Mouse (Mus musculus) midbrain, embryonic 14.5 days (tissue): ENCODE results near the gene Glis1. TPM values are rescaled to one million over a fixed set of nuclear protein-coding genes. Genes with fewer than 3 reads are reported as not detected.
"Not testable (repeated sequence)": the region's sequence is repeated elsewhere in the genome, so short reads cannot be mapped to it uniquely, and the experiment has no call there.

Experiments used
- ATAC-seq: fragments of 200-750 bp; cut with Nextera tagmentation; 2 replicates; pipeline ENCODE4 v1.8.0; 2017; ENCODE audit warnings: moderate number of reproducible peaks, moderate library complexity; ENCODE audit not compliant: low FRiP score, low TSS enrichment
- DNase-seq: peaks from one replicate; pipeline ENCODE4 v3.0.0-alpha.2; 2015
- H3K27ac ChIP-seq: fragments of 300-500 bp; sonication (generic); replicated peaks from 2 replicates; pipeline ENCODE4 v1.5.1; 2014; ENCODE audit warnings: mild to moderate bottlenecking, low read depth, low read length, moderate library complexity
- H3K27me3 ChIP-seq: fragments of 300-500 bp; sonication (generic); 2 replicates; pipeline ENCODE4 v1.6.1; 2014; ENCODE audit warnings: low read length, control low read depth, mixed read lengths; ENCODE audit not compliant: control insufficient read depth, insufficient read depth
- H3K36me3 ChIP-seq: fragments of 300-500 bp; sonication (generic); 2 replicates; pipeline ENCODE4 v1.6.1; 2014; ENCODE audit warnings: low read length, control low read depth; ENCODE audit not compliant: control insufficient read depth, insufficient read depth
- H3K4me1 ChIP-seq: fragments of 300-500 bp; sonication (generic); 2 replicates; pipeline ENCODE4 v1.6.1; 2014; ENCODE audit warnings: mild to moderate bottlenecking, antibody characterized with exemption, low read length, control low read depth; ENCODE audit not compliant: control insufficient read depth, insufficient read depth
- H3K4me2 ChIP-seq: fragments of 300-500 bp; sonication (generic); 2 replicates; pipeline ENCODE4 v1.6.1; 2014; ENCODE audit warnings: mild to moderate bottlenecking, low read length, moderate library complexity
- H3K4me3 ChIP-seq: fragments of 300-500 bp; sonication (generic); replicated peaks from 2 replicates; pipeline ENCODE4 v1.5.1; 2014; ENCODE audit warnings: low read depth, low read length
- H3K9ac ChIP-seq: fragments of 300-500 bp; sonication (generic); replicated peaks from 2 replicates; pipeline ENCODE4 v1.6.1; 2014; ENCODE audit warnings: mild to moderate bottlenecking, low read length, moderate library complexity
- H3K9me3 ChIP-seq: fragments of 300-500 bp; sonication (generic); 2 replicates; pipeline ENCODE4 v1.6.1; 2016; ENCODE audit warnings: low read length, control low read depth, mixed read lengths; ENCODE audit not compliant: control insufficient read depth
- WGBS: fragments of 180-500 bp; shearing (Covaris S2); extraction: QIAGEN DNeasy Blood & Tissue Kit; methylation state at CpG from one replicate; pipeline ENCODE4 v1.1.7; 2014; 5-methylcytosine and 5-hydroxymethylcytosine counted together
- polyA plus RNA-seq: library from polyadenylated mRNA; unstranded; fragments of >200 nt; fragmentation: Nextera tagmentation; extraction: Ambion mirVana; gene quantifications from 2 replicates; pipeline ENCODE4 v1.2.1, GENCODE M21; 2014

Gene Glis1
- polyA plus RNA-seq, 1 experiment from 2014 or later: 1.6 TPM

DNA sequence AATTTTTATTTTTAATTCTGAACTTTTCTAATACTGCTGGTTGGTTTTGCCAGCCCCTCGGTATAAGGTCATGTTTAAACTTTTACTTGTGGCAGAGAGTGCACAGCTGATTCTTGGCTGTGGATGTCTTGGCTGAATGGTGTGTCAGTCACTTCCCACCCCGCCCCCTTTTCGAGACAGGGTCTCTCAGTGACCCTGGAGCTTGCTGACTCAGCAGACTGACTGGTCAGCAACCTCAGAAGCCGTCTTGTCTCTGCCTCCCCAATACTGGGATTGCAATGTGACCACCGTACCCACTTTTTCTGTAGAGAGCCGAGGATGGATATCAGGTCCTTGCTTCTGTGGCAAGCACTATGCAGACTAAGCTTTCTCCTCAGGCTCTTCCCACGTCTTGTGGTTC lies 154.2 kb downstream of the Glis1 start:
- H3K27me3 ChIP-seq: no peaks in the 10 kb centered on the region
- H3K9me3 ChIP-seq: no peaks in the 10 kb centered on the region; the same call in 1 of the 2 replicates
- no peak overlapping the region for H3K9ac ChIP-seq
- H3K4me1 ChIP-seq: no peaks in the 10 kb centered on the region
- H3K36me3 ChIP-seq: no peaks in the 10 kb centered on the region
- DNase-seq: no peak
- no peak overlapping the region for H3K27ac ChIP-seq
- 79% methylated on average over 7 of the region's 7 CpGs for WGBS
- no peak overlapping the region for H3K4me2 ChIP-seq
- ATAC-seq: no peak
- H3K4me3 ChIP-seq: no peak overlapping the region

DNA sequence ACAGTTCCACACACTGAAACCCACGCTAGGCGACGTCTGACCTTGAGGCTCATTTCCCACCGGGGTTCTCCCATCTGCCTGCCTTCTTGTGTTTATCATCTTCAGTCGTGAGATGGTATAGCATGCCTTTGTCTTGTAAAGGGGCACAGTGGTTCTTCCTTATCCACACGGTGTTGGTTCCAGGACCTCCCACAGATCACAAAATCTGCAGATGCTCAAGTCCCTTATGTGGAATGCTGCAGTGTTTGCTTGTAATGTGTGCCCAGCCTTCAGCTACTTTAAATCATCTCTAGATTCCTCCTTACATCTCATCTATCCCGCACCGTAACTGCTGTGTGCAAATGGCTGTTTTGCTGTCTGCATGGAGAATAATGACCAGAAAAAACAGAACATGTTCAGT lies 154.7 kb downstream of the Glis1 start:
- DNase-seq: no peak

DNA sequence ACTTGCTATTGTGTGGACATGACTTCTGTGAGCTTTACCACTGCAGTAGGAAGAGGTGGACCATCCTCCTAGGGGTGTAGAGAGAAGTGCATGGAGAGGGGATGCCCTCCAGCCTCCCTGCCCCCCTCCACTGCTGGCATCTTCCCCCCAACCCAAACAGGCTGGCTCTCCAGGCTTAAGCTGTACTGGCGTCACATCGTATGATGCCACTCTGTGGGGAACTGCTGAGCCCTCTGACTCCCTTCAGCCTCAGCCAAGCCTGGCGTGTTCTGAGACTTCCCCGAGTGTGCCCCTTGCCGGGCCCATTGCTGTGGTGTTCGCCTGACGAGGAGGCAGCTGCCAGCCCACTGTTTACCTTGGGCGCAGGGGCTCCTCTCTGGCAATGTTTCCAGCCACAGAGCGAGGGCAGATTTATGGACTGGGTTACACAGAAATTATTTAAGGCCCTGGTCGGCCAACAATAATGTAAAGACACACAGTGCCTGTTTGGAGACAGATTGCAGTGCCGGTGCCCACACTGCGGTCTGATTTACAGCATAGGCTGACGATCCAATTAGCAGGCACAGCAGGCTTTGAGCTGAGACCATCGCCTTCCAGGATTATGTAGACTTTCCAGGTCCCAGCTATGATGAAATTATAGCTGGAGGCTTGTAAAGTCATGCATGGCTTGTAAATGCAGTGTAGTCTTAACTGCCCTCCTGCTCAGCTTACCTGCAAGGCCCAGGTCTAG lies 156.6 kb downstream of the Glis1 start:
- no peaks in the 10 kb centered on the region for H3K9me3 ChIP-seq
- 0 out of 2 replicates have a peak, but pooled peaks cover 6% of the 10 kb centered on the region for H3K4me1 ChIP-seq
- H3K9ac ChIP-seq: no peak overlapping the region
- H3K27ac ChIP-seq: no peak overlapping the region
- H3K36me3 ChIP-seq: no peaks in the 10 kb centered on the region
- ATAC-seq: no peak
- H3K27me3 ChIP-seq: no peaks in the 10 kb centered on the region
- H3K4me3 ChIP-seq: no peak overlapping the region
- WGBS: 68% methylated on average over 14 of the region's 14 CpGs
- no peak overlapping the region for H3K4me2 ChIP-seq
- DNase-seq: peak; percentile 40

More for the DNA sequence above, 154.7 kb downstream of the Glis1 start:
- no peak overlapping the region for H3K9ac ChIP-seq
- H3K36me3 ChIP-seq: no peaks in the 10 kb centered on the region
- H3K4me2 ChIP-seq: no peak overlapping the region
- H3K4me3 ChIP-seq: no peak overlapping the region
- WGBS: 86% methylated on average over 8 of the region's 8 CpGs
- no peaks in the 10 kb centered on the region; the same call in 1 of the 2 replicates for H3K9me3 ChIP-seq
- ATAC-seq: no peak
- no peaks in the 10 kb centered on the region for H3K27me3 ChIP-seq
- H3K27ac ChIP-seq: no peak overlapping the region
- no peaks in the 10 kb centered on the region for H3K4me1 ChIP-seq

- Histone ChIP-seq H3K36me3 (no peaks in the 10 kb centered on the region), H3K4me1 (peaks cover 16% of the 10 kb centered on the region), H3K4me2 (no peak overlapping the region), H3K27ac (no peak overlapping the region), H3K9me3 (no peaks in the 10 kb centered on the region), H3K27me3 (no peaks in the 10 kb centered on the region), H3K9ac (no peak overlapping the region), H3K4me3 (no peak overlapping the region)
- no peak for DNase-seq
- ATAC-seq: no peak
- 83% methylated on average over 4 of the region's 4 CpGs for WGBS
These were observed 159.0 kb downstream of the Glis1 start for GRCm38 (mm10) chr4:107593426-107593825.

DNA sequence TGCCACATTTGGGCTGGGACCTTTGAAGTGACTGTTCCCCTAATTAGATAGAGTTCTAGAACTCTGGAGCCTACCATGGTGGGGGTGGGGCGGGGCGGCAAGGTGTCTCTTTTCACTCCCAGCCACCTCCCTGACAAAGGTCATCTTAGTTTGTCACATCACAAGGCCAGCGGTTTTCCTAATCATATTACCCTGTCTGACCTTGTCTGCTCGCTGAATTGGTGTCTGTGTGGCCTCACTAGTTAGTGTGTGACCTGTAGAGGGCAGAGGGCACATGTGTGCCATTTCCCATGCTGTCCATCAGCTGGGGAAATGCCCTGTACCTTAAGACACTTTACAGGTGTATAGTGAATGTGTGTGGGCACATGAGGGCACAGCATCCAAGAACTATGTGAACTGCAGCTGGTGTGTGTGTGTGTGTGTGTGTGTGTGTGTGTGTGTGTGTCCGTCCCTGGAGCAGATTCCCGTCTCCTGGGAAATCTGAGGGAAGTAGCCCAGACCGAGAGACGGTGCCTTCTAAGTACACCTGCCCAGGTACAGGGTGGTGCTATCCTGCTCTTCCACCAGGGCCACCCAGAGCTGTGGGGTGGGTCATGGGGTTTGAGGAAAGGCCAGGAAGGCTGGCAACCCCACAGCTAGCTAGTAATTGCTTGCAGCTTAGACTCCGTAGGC lies 163.0 kb downstream of the Glis1 start:
- 57% methylated on average over 9 of the region's 9 CpGs for WGBS
- peak overlapping the region; percentile 26; the same call in 1 of the 2 replicates for H3K27ac ChIP-seq

GRCm38 (mm10) chr4:107597898-107598580 lies 163.6 kb downstream of the Glis1 start:
- Histone ChIP-seq H3K4me3 (no peak overlapping the region), H3K27ac (peak overlapping the region; percentile 26; the same call in 1 of the 2 replicates), H3K9me3 (no peaks in the 10 kb centered on the region), H3K4me1 (peaks cover 16% of the 10 kb centered on the region), H3K36me3 (no peaks in the 10 kb centered on the region), H3K9ac (no peak overlapping the region), H3K4me2 (no peak overlapping the region), H3K27me3 (no peaks in the 10 kb centered on the region)
- WGBS: 12% methylated on average over 10 of the region's 10 CpGs
- DNase-seq: peak; percentile 58
- peak; percentile 60; the same call in 1 of the 2 replicates for ATAC-seq

More for the DNA sequence above, 163.0 kb downstream of the Glis1 start:
- Histone ChIP-seq H3K27me3 (no peaks in the 10 kb centered on the region), H3K4me2 (no peak overlapping the region), H3K36me3 (no peaks in the 10 kb centered on the region), H3K9ac (no peak overlapping the region), H3K4me3 (no peak overlapping the region), H3K9me3 (no peaks in the 10 kb centered on the region), H3K4me1 (peaks cover 16% of the 10 kb centered on the region)
- ATAC-seq (no peak), DNase-seq (no peak)

- H3K27me3 ChIP-seq, H3K27ac ChIP-seq, ATAC-seq, DNase-seq, H3K36me3 ChIP-seq, H3K9me3 ChIP-seq, H3K4me2 ChIP-seq, H3K4me3 ChIP-seq, H3K9ac ChIP-seq: not testable (repeated sequence)
- WGBS: 94% methylated on average over 5 of the region's 5 CpGs
- H3K4me1 ChIP-seq: peaks cover 16% of the 10 kb centered on the region
These were observed 164.2 kb downstream of the Glis1 start for GRCm38 (mm10) chr4:107598581-107598958.

DNA sequence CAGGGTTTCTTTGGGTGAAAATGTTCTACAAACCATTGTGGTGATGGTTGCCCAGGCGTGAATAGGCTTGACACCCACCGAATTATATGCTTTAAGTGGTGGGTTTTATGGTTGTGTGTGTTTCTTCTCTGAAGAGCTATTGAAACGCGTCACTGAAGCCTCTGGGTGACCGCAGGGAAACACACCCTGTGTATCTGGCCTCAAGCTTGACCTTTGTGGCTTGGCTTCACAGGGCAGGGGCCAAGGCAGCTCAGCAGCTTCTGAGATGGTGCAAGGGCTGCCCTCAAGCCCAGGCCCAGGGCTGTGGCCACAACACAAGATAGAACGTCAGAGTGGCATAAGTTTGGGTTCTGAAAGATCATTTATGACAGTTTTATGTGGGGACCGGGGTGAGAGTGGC lies 167.9 kb downstream of the Glis1 start:
- peaks cover 15% of the 10 kb centered on the region for H3K4me1 ChIP-seq
- no peaks in the 10 kb centered on the region for H3K27me3 ChIP-seq
- WGBS: 80% methylated on average over 7 of the region's 7 CpGs
- ATAC-seq (no peak), DNase-seq (no peak)
- H3K36me3 ChIP-seq: no peaks in the 10 kb centered on the region
- no peak overlapping the region for H3K4me2 ChIP-seq
- H3K9me3 ChIP-seq: no peaks in the 10 kb centered on the region
- H3K9ac ChIP-seq: no peak overlapping the region
- no peak overlapping the region for H3K4me3 ChIP-seq
- no peak overlapping the region for H3K27ac ChIP-seq
